Mouse (Mus musculus): ENCODE results near the gene Actr8. TPM values are rescaled to one million over a fixed set of nuclear protein-coding genes. Genes with fewer than 3 reads are reported as not detected.

Gene Actr8
- polyA plus RNA-seq, 1 experiment from 2014 or later = 76.7 TPM

- no peaks in the 10 kb centered on the region for H3K36me3 ChIP-seq
- H3K4me3 ChIP-seq = no peak overlapping the region
- H3K9ac ChIP-seq = no peak overlapping the region
- no peaks in the 10 kb centered on the region for H3K27me3 ChIP-seq
- ATAC-seq (ENCODE audit: insufficient number of reproducible peaks, insufficient read depth, low FRiP score, low TSS enrichment) = no peak
- H3K4me2 ChIP-seq (replicated peaks) = no peak overlapping the region
- no peaks in the 10 kb centered on the region for H3K4me1 ChIP-seq
- WGBS = 88% methylated on average over 6 of the region's 6 CpGs
- H3K27ac ChIP-seq = no peak overlapping the region
- H3K9me3 ChIP-seq = no peaks in the 10 kb centered on the region
Measured at GRCm38 (mm10) chr14:30018846-30019245, 40.7 kb downstream of the Actr8 start.

GRCm38 (mm10) chr14:30019375-30019774 lies 41.2 kb downstream of the Actr8 start:
- H3K36me3 ChIP-seq = no peaks in the 10 kb centered on the region
- WGBS = 92% methylated on average over 8 of the region's 8 CpGs
- no peak overlapping the region for H3K4me3 ChIP-seq
- H3K4me2 ChIP-seq (replicated peaks) = no peak overlapping the region
- H3K9ac ChIP-seq = no peak overlapping the region
- no peak overlapping the region for H3K27ac ChIP-seq
- H3K9me3 ChIP-seq = no peaks in the 10 kb centered on the region
- no peak for ATAC-seq (ENCODE audit: insufficient number of reproducible peaks, insufficient read depth, low FRiP score, low TSS enrichment)
- H3K4me1 ChIP-seq = no peaks in the 10 kb centered on the region
- no peaks in the 10 kb centered on the region for H3K27me3 ChIP-seq

- H3K27ac ChIP-seq = no peak overlapping the region
- 52% methylated on average over 9 of the region's 9 CpGs for WGBS
- H3K27me3 ChIP-seq = no peaks in the 10 kb centered on the region
- H3K9ac ChIP-seq = no peak overlapping the region
- no peaks in the 10 kb centered on the region for H3K9me3 ChIP-seq
- no peak overlapping the region for H3K4me2 ChIP-seq (replicated peaks)
- no peak for ATAC-seq (ENCODE audit: insufficient number of reproducible peaks, insufficient read depth, low FRiP score, low TSS enrichment)
- H3K4me1 ChIP-seq = no peaks in the 10 kb centered on the region
- H3K4me3 ChIP-seq = no peak overlapping the region
- H3K36me3 ChIP-seq = no peaks in the 10 kb centered on the region
Measured at GRCm38 (mm10) chr14:30019792-30020575, 41.8 kb downstream of the Actr8 start.

- H3K4me2 ChIP-seq (replicated peaks) = no peak overlapping the region
- H3K9me3 ChIP-seq = no peaks in the 10 kb centered on the region
- H3K9ac ChIP-seq = no peak overlapping the region
- no peak overlapping the region for H3K4me3 ChIP-seq
- no peak overlapping the region for H3K27ac ChIP-seq
- no peak for ATAC-seq (ENCODE audit: insufficient number of reproducible peaks, insufficient read depth, low FRiP score, low TSS enrichment)
- no peaks in the 10 kb centered on the region for H3K36me3 ChIP-seq
- 87% methylated on average over 6 of the region's 6 CpGs for WGBS
- no peaks in the 10 kb centered on the region for H3K4me1 ChIP-seq
- H3K27me3 ChIP-seq = no peaks in the 10 kb centered on the region
Measured at GRCm38 (mm10) chr14:30022471-30022870, 44.3 kb downstream of the Actr8 start.

- no peaks in the 10 kb centered on the region for H3K9me3 ChIP-seq
- H3K27ac ChIP-seq = no peak overlapping the region
- 65% methylated on average over 7 of the region's 7 CpGs for WGBS
- no peaks in the 10 kb centered on the region for H3K36me3 ChIP-seq
- no peaks in the 10 kb centered on the region for H3K4me1 ChIP-seq
- H3K4me2 ChIP-seq (replicated peaks) = no peak overlapping the region
- H3K9ac ChIP-seq = no peak overlapping the region
- no peak overlapping the region for H3K4me3 ChIP-seq
- no peaks in the 10 kb centered on the region for H3K27me3 ChIP-seq
- ATAC-seq (ENCODE audit: insufficient number of reproducible peaks, insufficient read depth, low FRiP score, low TSS enrichment) = no peak
Measured at GRCm38 (mm10) chr14:30024387-30024786, 46.2 kb downstream of the Actr8 start.

- H3K4me3 ChIP-seq = no peak overlapping the region
- H3K9ac ChIP-seq = no peak overlapping the region
- H3K4me1 ChIP-seq = no peaks in the 10 kb centered on the region
- no peaks in the 10 kb centered on the region for H3K36me3 ChIP-seq
- no peaks in the 10 kb centered on the region for H3K27me3 ChIP-seq
- 33% methylated on average over 2 of the region's 2 CpGs for WGBS
- no peak for ATAC-seq (ENCODE audit: insufficient number of reproducible peaks, insufficient read depth, low FRiP score, low TSS enrichment)
- no peaks in the 10 kb centered on the region for H3K9me3 ChIP-seq
- H3K27ac ChIP-seq = no peak overlapping the region
- H3K4me2 ChIP-seq (replicated peaks) = no peak overlapping the region
Measured at GRCm38 (mm10) chr14:30027378-30027777, 49.2 kb downstream of the Actr8 start.

GRCm38 (mm10) chr14:30033405-30033804 lies 55.3 kb downstream of the Actr8 start:
- H3K9ac ChIP-seq = no peak overlapping the region
- H3K4me3 ChIP-seq = no peak overlapping the region
- ATAC-seq (ENCODE audit: insufficient number of reproducible peaks, insufficient read depth, low FRiP score, low TSS enrichment) = no peak
- no peak overlapping the region for H3K4me2 ChIP-seq (replicated peaks)
- H3K27ac ChIP-seq = no peak overlapping the region
- no peaks in the 10 kb centered on the region for H3K4me1 ChIP-seq
- 64% methylated on average over 8 of the region's 8 CpGs for WGBS
- H3K9me3 ChIP-seq = no peaks in the 10 kb centered on the region
- no peaks in the 10 kb centered on the region for H3K36me3 ChIP-seq
- H3K27me3 ChIP-seq = no peaks in the 10 kb centered on the region

GRCm38 (mm10) chr14:30038431-30038830 lies 60.3 kb downstream of the Actr8 start:
- no peaks in the 10 kb centered on the region for H3K9me3 ChIP-seq
- H3K4me1 ChIP-seq = no peaks in the 10 kb centered on the region

GRCm38 (mm10) chr14:30039413-30039812 lies 61.3 kb downstream of the Actr8 start:
- no peak overlapping the region for H3K4me3 ChIP-seq
- no peak overlapping the region for H3K4me2 ChIP-seq (replicated peaks)
- no peak for ATAC-seq (ENCODE audit: insufficient number of reproducible peaks, insufficient read depth, low FRiP score, low TSS enrichment)
- H3K4me1 ChIP-seq = no peaks in the 10 kb centered on the region
- no peaks in the 10 kb centered on the region for H3K9me3 ChIP-seq
- H3K27ac ChIP-seq = no peak overlapping the region
- 75% methylated on average over 4 of the region's 4 CpGs for WGBS
- no peaks in the 10 kb centered on the region for H3K27me3 ChIP-seq
- no peak overlapping the region for H3K9ac ChIP-seq
- H3K36me3 ChIP-seq = no peaks in the 10 kb centered on the region

More at GRCm38 (mm10) chr14:30038431-30038830, 60.3 kb downstream of the Actr8 start:
- no peak overlapping the region for H3K27ac ChIP-seq
- no peak for ATAC-seq (ENCODE audit: insufficient number of reproducible peaks, insufficient read depth, low FRiP score, low TSS enrichment)
- 89% methylated on average over 18 of the region's 18 CpGs for WGBS
- no peak overlapping the region for H3K9ac ChIP-seq
- H3K36me3 ChIP-seq = no peaks in the 10 kb centered on the region
- no peak overlapping the region for H3K4me3 ChIP-seq
- no peaks in the 10 kb centered on the region for H3K27me3 ChIP-seq
- no peak overlapping the region for H3K4me2 ChIP-seq (replicated peaks)

GRCm38 (mm10) chr14:30041836-30042235 lies 63.7 kb downstream of the Actr8 start:
- ATAC-seq (ENCODE audit: insufficient number of reproducible peaks, insufficient read depth, low FRiP score, low TSS enrichment) = no peak
- H3K27ac ChIP-seq = no peak overlapping the region
- no peak overlapping the region for H3K4me3 ChIP-seq
- no peaks in the 10 kb centered on the region for H3K4me1 ChIP-seq
- no peak overlapping the region for H3K9ac ChIP-seq
- WGBS = 84% methylated on average over 9 of the region's 9 CpGs
- H3K9me3 ChIP-seq = no peaks in the 10 kb centered on the region
- no peaks in the 10 kb centered on the region for H3K27me3 ChIP-seq
- no peak overlapping the region for H3K4me2 ChIP-seq (replicated peaks)
- no peaks in the 10 kb centered on the region for H3K36me3 ChIP-seq

- Histone ChIP-seq H3K4me3 (no peak overlapping the region), H3K4me2 (replicated peaks) (no peak overlapping the region), H3K9me3 (no peaks in the 10 kb centered on the region), H3K36me3 (no peaks in the 10 kb centered on the region), H3K27me3 (no peaks in the 10 kb centered on the region), H3K27ac (no peak overlapping the region), H3K4me1 (no peaks in the 10 kb centered on the region), H3K9ac (no peak overlapping the region)
- WGBS = 87% methylated on average over 7 of the region's 7 CpGs
- no peak for ATAC-seq (ENCODE audit: insufficient number of reproducible peaks, insufficient read depth, low FRiP score, low TSS enrichment)
Measured at GRCm38 (mm10) chr14:30043356-30043940, 65.3 kb downstream of the Actr8 start.

- H3K27me3 ChIP-seq = no peaks in the 10 kb centered on the region
- H3K9me3 ChIP-seq = no peaks in the 10 kb centered on the region
- no peaks in the 10 kb centered on the region for H3K4me1 ChIP-seq
- H3K9ac ChIP-seq = no peak overlapping the region
- no peak overlapping the region for H3K4me2 ChIP-seq (replicated peaks)
- no peak overlapping the region for H3K4me3 ChIP-seq
- WGBS = 88% methylated on average over 10 of the region's 10 CpGs
- H3K27ac ChIP-seq = no peak overlapping the region
- no peaks in the 10 kb centered on the region for H3K36me3 ChIP-seq
- no peak for ATAC-seq (ENCODE audit: insufficient number of reproducible peaks, insufficient read depth, low FRiP score, low TSS enrichment)
Measured at GRCm38 (mm10) chr14:30045239-30045638, 67.1 kb downstream of the Actr8 start.
